Mouse (Mus musculus): Measurements from ENCODE around the gene Azi2. TPM values are rescaled to one million over a fixed set of nuclear protein-coding genes. Genes with fewer than 3 reads are reported as not detected.
A peak's percentile ranks its signal among the peaks of the same experiment; 100 is the strongest.

Azi2 gene
- total RNA-seq (2017) = 55.0 and 69.5 TPM in 2 replicates

DNA sequence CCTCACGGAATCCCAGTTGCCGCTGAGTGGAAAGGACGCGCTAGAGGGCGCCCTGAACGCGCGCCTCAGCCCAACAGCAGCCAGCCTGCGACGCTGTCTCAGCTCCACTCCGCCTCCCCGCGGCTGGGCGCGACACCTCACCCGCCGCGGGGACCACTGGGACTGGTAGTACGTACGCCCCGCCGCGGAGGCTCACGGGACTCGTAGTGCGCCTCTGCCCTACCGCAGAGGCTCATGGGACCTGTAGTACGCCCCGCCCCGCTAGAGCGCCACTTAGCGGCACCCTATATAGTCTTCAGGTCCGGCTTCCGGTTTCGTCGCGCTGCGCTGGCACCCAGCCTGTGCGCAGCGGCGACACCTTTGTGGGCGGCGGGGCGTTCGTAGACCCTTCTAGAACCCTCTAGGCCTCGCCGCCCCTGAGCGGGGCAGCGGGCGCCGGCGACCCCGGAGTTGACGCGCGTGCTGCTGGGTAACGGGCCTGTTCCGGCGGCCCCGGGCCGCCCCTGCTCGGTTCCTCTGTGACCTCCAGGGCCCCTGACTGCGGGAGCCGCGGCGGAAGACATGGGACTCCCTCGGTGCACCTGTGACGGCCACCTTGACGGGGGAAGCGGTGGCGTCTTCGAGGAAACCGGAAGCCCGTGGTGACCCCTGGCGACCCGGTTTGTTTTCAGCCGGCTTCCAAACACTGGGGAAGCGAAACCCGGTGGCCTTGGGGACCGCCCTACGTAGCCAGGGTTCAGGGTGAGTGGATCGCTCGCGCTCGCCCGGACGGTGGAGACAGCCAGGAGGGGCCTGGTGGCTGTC, at the start of gene Azi2:
Gene Azi2 (plus strand): TSS at position 282 of the 804 bp plus-strand sequence.
- peak; percentile 96 for ATAC-seq (replicated peaks in 1 of 2; ENCODE audit: insufficient read depth in 1 of 2, low FRiP score in 2 of 2, low TSS enrichment in 1 of 2, low read depth in 1 of 2, poor library complexity in 2 of 2, severe bottlenecking in 2 of 2)

DNA sequence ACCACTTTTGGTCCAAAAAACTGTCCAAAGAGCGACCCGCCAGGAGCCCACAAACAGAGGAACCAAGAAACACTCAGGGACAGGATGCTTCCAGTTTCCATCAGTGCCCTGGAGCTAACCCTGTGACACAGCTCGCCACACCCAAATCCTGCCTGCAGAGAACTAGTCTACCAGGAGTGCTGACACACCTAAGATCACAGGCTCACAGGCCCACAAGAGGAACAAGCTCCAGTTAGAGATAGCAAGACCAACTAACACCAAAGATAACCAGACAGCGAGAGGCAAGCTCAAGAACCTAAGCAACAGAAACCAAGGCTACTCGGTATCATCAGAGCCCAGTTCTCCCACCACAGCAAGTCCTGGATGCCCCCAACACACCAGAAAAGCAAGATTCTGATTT, 43.7 kb upstream of the Azi2 start:
- ATAC-seq (replicated peaks in 1 of 2; ENCODE audit: insufficient read depth in 1 of 2, low FRiP score in 2 of 2, low TSS enrichment in 1 of 2, low read depth in 1 of 2, poor library complexity in 2 of 2, severe bottlenecking in 2 of 2) = no peak

DNA sequence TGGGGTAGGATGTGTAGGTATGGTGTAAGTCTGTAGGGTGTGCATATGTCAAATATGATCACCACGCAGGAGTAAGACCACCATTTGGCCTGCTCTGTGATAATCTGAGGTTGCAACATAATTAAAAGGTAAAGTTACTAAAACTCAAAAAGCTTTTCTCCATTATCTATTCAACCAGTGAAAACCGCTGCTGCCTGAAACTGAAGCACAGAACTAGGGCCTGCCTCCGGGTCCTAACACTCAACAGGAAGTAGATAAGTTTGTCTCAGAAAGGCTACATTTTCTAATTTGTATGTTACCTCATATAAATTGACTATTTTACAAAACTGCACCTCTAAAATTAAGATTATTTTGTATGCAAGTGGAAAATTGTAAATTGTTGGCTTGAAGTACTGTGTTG, 38.8 kb upstream of the Azi2 start:
- no peak for ATAC-seq (replicated peaks in 1 of 2; ENCODE audit: insufficient read depth in 1 of 2, low FRiP score in 2 of 2, low TSS enrichment in 1 of 2, low read depth in 1 of 2, poor library complexity in 2 of 2, severe bottlenecking in 2 of 2)

DNA sequence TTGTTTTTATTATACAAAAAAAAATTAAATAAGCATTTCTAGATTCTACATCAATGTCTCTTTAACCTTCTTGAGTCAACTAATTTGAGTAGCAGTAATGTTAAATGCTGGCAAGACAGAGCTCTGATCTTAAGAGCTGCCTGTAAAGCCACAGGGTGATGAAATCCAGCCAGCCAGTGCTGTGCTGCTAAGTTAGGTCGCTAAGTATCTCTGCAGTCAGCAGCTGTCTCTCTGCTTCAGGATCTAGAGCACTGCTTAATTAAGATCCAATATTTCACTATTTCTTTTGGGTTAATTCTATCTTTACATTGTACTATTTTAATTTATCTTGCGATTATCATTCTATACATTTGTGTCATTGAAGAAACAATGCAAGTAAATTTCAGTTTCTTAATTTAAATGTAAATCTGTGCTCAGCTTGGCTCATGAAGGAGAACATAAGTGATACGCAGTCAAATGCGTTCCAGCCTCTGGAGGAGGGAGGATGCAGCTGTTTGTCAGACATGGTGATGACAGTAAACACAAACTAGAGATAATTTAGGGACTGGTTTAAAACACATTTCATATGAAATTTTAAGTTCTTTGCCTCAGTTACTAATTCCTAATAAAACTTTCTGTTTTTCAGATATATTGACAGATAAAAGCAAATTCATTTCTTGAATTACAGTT, 36.9 kb upstream of the Azi2 start:
- ATAC-seq (replicated peaks in 1 of 2; ENCODE audit: insufficient read depth in 1 of 2, low FRiP score in 2 of 2, low TSS enrichment in 1 of 2, low read depth in 1 of 2, poor library complexity in 2 of 2, severe bottlenecking in 2 of 2) = no peak

DNA sequence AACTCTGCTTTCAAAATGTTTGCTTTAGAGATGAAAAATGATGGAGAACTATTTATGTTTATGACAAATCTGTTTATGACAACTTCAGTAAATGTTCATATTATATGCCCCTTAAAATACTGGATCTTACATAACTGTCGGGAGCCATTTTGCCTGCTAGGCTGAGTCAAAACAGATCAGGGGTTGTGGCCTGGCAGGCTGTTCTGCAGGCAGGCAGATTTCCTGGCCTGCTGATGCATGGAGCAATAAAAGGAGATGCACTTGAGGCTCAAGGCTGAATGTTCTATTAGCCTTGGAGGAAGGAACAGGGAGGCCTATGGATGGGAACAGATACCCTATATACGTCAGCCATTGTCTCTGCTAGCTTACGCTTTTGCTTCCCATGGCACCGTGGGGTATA, 36.4 kb upstream of the Azi2 start:
- no peak for ATAC-seq (replicated peaks in 1 of 2; ENCODE audit: insufficient read depth in 1 of 2, low FRiP score in 2 of 2, low TSS enrichment in 1 of 2, low read depth in 1 of 2, poor library complexity in 2 of 2, severe bottlenecking in 2 of 2)

DNA sequence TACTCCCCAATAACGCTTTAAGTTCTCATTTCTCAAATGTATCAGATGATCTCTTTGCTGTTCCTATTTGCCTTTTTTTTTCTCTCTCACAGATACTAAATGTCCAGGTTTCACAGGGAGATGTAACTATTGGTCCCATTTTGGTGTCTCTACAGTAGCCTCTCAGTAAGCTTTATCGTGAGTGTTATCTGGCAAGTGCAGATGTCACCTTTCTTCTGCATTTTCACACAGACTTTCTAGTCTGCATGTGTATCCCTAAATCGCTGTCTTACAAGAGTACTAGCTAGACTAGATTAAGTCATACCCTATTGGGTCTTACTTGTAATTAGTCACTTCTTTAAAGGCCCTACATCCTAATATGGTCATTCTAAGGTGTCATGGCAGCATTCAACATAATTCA, 27.4 kb upstream of the Azi2 start:
- no peak for ATAC-seq (replicated peaks in 1 of 2; ENCODE audit: insufficient read depth in 1 of 2, low FRiP score in 2 of 2, low TSS enrichment in 1 of 2, low read depth in 1 of 2, poor library complexity in 2 of 2, severe bottlenecking in 2 of 2)

DNA sequence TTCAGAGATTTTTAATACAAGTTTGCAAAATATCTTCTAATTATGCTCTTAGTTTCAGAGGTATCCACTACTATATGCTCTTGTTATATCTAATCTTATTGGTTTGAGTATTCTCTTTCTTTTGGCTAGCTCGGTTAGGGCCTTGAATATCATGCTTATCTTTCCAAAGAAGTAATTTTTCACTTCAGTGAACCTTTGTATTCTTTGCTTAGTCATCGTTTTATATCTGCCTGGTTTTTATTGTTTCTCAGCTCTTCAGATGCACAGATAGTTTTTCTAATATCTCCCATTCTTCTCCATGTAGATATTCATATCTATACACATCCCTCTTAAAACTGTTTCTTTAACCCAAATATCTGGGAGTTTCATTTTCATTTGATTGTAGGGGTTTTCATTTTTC, 15.3 kb upstream of the Azi2 start:
- no peak for ATAC-seq (replicated peaks in 1 of 2; ENCODE audit: insufficient read depth in 1 of 2, low FRiP score in 2 of 2, low TSS enrichment in 1 of 2, low read depth in 1 of 2, poor library complexity in 2 of 2, severe bottlenecking in 2 of 2)

DNA sequence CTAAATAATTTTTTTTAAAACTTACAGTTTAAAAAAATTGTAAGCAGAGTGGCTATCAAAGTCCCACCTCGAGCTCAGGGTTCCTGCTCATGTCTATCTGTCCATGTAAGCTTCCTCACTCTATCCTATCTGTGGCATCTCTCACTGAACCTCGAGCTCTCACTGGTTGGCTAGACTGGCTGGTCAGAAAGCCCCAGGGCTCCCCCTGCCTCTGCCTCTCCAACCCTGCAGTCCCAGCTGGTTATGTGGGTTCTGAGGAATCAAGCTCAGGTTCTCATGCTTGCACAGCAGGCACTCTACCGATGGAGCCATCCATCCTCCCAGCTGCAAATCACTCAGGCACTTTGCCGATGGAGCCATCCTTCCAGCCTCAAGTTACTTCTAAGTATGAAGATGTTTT, 10.8 kb upstream of the Azi2 start:
- ATAC-seq (replicated peaks in 1 of 2; ENCODE audit: insufficient read depth in 1 of 2, low FRiP score in 2 of 2, low TSS enrichment in 1 of 2, low read depth in 1 of 2, poor library complexity in 2 of 2, severe bottlenecking in 2 of 2) = no peak

DNA sequence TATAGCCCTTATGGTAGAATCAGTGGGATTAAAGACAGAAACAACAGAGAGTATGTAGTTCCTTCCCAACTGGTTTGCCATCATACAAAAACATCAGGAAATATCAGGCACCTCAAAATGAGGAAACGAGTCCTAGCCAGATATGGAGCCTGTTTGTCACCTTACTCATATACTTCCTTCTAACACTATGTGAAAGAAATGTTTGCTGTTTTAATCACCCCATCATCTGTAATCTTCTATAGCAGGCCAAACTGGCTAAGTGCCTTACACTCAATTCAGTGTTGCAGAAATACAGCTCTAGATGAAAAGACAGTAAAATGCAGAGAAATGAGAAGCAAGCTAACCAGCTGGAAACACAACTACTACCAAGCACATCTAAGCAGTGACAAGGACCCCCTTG, 10.0 kb upstream of the Azi2 start:
- ATAC-seq (replicated peaks in 1 of 2; ENCODE audit: insufficient read depth in 1 of 2, low FRiP score in 2 of 2, low TSS enrichment in 1 of 2, low read depth in 1 of 2, poor library complexity in 2 of 2, severe bottlenecking in 2 of 2) = no peak

DNA sequence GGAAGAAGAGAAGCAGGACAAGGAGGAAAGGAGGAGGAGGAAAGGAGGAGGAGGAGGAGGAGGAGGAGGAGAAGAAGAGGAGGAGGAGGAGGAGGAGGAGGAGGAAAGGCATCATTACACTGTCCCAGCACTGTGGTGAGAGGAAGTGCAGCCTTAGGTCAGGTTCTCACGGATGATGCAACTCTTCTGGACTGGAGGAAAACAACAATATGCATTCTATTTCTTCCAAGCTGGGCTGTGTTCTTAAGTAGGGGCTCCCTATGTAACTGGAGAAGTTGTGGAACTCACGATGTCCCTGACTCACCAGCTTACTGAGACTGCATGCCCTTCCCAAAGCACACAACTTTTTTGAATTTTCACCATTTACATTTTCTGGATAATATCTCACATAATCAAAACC, 8.6 kb upstream of the Azi2 start:
- no peak for ATAC-seq (replicated peaks in 1 of 2; ENCODE audit: insufficient read depth in 1 of 2, low FRiP score in 2 of 2, low TSS enrichment in 1 of 2, low read depth in 1 of 2, poor library complexity in 2 of 2, severe bottlenecking in 2 of 2)

DNA sequence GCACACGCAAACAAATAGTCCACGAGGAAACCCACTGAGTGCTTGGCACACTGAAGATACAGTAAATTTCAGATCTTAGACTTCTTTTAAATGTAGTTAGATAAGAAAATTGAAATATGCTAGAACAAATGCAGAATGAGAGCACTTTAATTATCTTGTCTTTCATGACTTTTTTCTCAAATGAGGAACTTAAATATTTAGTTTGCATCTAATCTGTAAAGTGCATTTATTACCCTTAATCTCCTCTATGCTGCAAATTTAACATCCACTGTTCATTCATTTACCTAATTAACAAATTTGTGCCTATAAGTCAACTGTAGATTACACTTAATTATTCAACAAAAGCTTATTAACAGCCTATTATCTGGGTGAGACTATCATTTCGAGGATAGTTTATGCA, 5.3 kb upstream of the Azi2 start:
- ATAC-seq (replicated peaks in 1 of 2; ENCODE audit: insufficient read depth in 1 of 2, low FRiP score in 2 of 2, low TSS enrichment in 1 of 2, low read depth in 1 of 2, poor library complexity in 2 of 2, severe bottlenecking in 2 of 2) = no peak

DNA sequence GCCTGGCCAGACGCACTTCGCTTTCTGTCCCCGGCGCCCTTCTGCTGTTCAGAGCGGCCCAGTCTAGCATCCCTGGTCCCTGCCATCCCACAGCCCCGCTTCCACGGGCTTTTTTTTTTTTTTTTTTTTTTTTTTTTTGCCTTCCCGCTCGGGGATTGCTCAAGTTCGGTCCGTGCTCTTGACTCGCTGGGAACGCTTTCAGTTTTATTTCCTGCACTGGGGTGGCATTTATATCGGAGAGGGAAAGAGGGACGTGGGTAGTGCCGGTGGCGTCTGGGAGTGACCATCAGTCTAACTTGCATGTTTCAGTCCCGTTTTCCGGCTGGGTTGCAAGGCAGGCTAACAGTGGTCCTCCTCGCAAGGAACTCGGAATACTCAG, 712 bp downstream of the Azi2 start:
- 0 out of 4 replicates have a peak, but pooled peaks have one; percentile 0 for ATAC-seq (replicated peaks in 1 of 2; ENCODE audit: insufficient read depth in 1 of 2, low FRiP score in 2 of 2, low TSS enrichment in 1 of 2, low read depth in 1 of 2, poor library complexity in 2 of 2, severe bottlenecking in 2 of 2)

DNA sequence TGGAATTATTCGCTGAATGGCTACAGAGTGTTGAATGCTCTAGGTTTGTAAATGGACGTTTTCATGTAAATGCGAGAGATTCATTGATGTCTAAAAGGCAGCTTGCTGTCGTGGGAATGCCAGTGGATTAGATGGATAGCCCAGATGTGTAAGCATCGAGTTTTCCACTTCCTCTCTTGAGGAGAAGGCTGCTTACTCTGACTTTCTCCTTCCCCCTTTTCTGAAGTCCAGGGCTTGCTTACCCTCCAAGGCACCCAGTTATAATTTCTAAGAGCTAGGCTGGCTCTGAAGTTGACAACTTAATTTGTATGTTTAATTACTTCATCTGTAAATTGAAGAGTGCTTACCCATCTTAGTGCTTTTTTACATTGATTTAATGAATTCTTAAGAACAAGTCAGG, 1.3 kb downstream of the Azi2 start:
- ATAC-seq (replicated peaks in 1 of 2; ENCODE audit: insufficient read depth in 1 of 2, low FRiP score in 2 of 2, low TSS enrichment in 1 of 2, low read depth in 1 of 2, poor library complexity in 2 of 2, severe bottlenecking in 2 of 2) = no peak

DNA sequence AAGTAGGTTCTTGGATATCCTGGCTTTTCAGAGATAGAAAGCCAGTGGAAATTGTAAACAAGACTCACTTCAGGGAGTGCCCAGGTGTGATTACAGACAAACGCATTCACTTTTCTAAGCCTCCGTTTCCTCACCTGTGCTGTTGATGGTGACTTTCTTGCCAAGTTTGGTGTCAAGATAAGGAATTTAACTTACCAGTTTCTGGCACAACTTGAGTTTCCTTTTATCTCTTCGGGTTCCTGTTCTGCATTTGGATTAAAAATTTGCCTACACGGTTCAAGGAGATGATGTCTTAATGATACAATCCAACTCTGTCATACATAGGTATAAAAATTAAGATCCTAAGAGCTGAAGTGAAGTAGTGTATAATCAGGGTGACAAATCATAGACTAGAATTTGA, 2.4 kb downstream of the Azi2 start:
- no peak for ATAC-seq (replicated peaks in 1 of 2; ENCODE audit: insufficient read depth in 1 of 2, low FRiP score in 2 of 2, low TSS enrichment in 1 of 2, low read depth in 1 of 2, poor library complexity in 2 of 2, severe bottlenecking in 2 of 2)

DNA sequence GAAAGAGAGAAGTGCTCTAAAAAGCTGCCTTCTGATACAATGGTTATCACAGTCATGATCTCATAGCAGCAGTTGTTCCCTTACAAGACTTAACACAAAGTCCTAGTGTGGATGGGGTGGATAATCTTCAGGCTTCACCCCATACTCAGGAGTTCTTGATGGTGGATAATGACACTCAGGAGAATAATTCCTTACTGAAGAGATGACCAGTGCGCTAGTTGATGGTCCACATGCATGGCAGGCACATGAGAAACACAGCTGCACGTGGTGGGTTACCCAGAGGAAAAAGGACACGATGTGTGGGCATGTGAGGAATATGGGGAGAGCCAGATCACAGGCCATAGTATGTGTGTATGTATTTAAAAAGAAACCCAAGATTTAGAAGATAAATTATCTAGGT, 3.3 kb downstream of the Azi2 start:
- no peak for ATAC-seq (replicated peaks in 1 of 2; ENCODE audit: insufficient read depth in 1 of 2, low FRiP score in 2 of 2, low TSS enrichment in 1 of 2, low read depth in 1 of 2, poor library complexity in 2 of 2, severe bottlenecking in 2 of 2)

DNA sequence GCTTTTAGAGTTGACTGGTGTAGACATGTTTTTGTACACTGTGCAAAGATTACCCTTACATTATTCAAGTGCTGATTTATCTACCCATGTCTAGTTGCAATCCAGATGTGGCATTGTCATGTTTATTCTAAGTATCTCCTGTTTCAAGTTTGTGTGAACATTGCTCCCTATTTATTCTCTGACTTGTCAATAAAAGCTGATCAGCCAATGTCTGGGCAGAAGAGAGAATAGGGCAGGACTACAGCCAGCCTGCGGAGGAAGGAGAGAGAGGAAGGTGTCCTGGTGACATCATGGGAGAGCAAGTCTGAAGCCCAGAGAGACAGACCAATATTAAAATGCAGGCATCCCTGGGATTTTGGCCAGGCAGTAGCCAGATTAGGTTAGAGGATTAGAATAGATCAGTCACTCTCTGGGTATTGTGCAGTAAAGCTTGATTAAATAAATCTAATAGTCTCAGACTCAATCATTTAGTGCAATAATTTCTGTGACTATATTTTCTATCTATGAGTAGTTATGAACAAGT, 4.8 kb downstream of the Azi2 start:
- ATAC-seq (replicated peaks in 1 of 2; ENCODE audit: insufficient read depth in 1 of 2, low FRiP score in 2 of 2, low TSS enrichment in 1 of 2, low read depth in 1 of 2, poor library complexity in 2 of 2, severe bottlenecking in 2 of 2) = no peak

DNA sequence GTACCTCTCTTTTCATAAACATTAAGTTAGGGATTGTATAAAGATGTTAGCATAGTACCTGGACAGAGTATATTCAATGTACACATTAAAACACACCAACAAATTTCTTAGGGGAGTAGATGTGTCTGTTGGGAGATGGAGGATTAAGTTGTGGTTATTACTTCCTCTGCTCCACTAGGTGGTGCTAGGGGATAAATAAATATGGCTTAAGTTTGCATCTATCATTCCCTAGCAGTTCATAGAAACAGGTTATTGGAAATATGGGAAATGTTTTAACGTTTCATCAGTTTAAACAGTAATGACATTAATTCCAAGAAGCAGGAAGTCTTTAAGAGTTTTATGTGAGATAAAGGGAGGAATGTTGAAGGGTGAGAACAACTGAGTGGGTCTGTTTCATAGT, 13.0 kb downstream of the Azi2 start:
- 0 out of 4 replicates have a peak, but pooled peaks of 1 of the 2 experiments have one; percentile 36 for ATAC-seq (replicated peaks in 1 of 2; ENCODE audit: insufficient read depth in 1 of 2, low FRiP score in 2 of 2, low TSS enrichment in 1 of 2, low read depth in 1 of 2, poor library complexity in 2 of 2, severe bottlenecking in 2 of 2)

DNA sequence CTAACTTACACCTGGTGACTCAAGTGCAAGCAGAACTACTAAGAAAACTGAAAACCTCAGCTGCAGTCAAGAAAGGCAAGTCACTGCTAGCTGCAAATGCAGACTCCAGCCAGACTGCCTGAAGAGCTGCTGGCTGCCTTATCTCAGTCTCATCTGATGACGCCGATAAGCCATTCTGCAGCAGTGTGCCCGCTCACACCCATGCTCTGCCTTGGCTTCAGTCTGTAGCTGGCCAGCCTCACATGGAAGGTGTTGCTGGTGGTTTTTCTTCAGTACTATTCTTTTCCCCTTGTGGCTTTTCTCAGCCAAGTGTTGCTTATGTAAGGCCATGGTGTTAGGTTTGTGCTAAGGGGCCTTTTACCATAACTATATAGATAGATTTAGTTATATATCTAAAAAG, 18.8 kb downstream of the Azi2 start:
- ATAC-seq (replicated peaks in 1 of 2; ENCODE audit: insufficient read depth in 1 of 2, low FRiP score in 2 of 2, low TSS enrichment in 1 of 2, low read depth in 1 of 2, poor library complexity in 2 of 2, severe bottlenecking in 2 of 2) = no peak

DNA sequence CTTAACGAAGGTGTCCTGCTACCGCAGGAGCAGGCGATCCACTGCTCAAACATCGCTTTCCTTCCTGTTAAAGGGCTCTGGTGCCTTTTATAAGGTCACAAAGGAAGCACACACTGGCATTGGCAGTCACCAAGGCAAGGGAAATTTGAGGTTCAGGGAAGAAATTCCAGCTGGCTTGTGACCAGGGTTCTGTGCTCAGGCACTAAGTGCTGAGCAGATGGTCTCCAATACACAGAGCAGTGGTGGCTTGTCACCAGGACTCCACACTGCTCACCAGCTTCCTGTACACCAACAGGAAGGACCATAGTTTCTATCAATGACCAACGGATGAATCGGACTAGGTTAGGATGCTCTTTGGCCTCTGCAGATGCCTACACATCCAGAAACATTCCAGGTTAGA, 30.1 kb downstream of the Azi2 start:
- no peak for ATAC-seq (replicated peaks in 1 of 2; ENCODE audit: insufficient read depth in 1 of 2, low FRiP score in 2 of 2, low TSS enrichment in 1 of 2, low read depth in 1 of 2, poor library complexity in 2 of 2, severe bottlenecking in 2 of 2)
